Mouse (Mus musculus): Measurements from ENCODE around the gene Polm.
"Not testable (repeated sequence)": the region's sequence is repeated elsewhere in the genome, so short reads cannot be mapped to it uniquely, and the experiment has no call there.

The Polm gene

DNA sequence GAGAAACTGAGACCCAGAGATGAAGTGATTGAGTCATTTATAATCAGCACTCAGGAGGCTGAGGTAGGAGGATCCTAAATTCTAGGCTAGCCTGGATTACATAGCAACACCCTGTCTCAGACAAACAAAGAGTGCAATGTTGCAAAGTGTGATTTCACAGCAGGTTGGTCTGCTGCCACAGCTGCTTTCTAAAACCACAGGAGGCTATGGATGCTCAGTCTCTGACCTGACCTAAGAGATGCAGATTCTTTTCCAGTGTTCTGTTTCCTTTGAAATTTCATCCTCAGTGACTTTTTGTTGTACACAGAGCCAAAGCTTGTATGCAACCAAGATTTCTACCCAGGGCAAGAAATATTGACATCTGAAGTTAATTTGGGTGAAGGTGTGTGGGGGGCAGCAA lies 17.7 kb upstream of the Polm start:
- no peak for DNase-seq (ENCODE audit: low spot score)

DNA sequence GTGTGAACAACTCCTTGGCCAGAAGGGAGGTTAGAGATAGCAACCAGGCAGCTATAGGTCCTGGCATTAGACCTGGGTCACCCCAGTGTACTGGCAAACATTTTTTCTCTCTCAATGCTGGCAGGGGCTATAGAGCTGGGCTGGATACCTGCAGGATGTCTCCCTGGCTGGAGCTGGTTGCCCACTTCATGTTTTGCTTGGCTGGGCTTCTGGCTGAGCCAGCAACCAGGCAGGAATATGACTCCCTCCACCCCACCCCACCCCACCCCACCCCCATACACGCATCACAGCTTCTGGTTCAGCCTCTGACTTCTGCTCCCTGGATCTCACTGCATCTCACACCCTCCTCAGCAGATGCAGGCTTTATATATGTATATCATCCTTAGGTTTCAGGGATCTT lies 14.5 kb upstream of the Polm start:
- no peak for DNase-seq (ENCODE audit: low spot score)

DNA sequence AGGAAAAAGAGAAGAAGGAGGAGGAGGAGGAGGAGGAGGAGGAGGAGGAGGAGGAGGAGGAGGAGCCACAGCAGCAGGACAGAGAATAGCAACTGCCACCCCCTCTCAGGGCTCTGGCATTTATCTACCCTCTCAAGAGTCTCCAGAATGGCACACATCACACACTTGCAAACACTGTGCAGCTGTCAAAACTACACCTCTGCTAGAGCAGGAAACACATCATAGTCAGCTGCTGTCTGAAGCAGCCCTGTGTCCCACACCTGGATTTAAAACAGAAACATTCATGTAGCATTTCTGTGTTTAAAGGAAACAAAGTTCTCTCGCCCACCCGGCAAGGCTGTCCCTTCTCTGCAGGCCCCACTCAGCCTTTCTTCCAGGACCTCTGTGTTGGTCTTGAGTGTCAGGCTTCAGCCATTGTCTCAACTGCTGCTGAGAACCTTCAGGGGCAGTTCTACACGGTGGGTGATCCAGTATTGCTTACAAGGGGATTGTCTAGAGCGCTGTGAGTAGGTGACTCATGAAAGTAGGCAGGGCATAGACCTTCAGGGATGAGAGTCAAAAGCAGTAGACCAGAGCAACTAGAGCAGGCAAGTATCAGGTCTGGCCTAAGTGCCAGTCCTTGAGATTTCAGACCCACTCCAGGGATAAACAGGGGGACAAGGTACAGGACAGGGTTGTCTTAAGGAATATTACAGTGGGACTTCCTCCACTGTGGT lies 13.4 kb upstream of the Polm start:
- DNase-seq (ENCODE audit: low spot score) = no peak

DNA sequence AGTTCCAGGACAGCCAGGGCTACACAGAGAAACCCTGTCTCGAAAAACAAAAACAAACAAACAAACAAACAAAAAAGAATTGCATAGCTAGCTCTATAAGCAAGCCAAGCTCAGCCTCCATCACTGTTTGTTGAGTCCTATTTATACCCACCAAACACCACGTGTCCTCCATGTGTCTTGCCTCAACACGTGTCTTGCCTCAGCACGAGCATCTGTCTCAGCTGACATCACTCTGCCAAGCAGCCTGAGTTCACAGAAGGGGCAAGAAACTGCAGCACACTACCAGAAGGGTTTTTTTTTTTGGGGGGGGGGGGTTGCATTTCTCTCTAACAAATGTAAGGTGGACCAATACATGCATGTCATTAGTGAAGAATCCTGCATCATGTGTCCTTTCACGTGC lies 12.6 kb upstream of the Polm start:
- DNase-seq (ENCODE audit: low spot score) = no peak

DNA sequence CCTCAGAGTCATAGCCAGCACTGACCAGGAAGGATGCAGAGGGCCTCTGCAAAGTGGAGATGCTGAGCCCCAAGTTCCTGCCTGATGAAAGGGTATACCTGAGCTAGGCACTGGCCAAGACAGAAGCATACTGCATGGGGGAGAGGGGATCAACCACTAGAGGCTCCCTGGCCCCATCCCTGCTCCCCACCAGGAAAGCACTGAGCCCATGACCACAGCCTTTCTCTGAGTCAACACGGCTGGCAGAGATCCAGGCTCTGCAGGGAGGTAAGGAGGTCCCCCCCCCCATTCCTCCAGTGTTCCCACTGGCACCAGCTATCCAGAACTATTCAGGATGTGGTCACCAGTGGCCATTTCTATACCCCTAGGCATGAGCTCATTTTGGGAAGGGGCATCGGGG lies 11.5 kb upstream of the Polm start:
- no peak for DNase-seq (ENCODE audit: low spot score)

DNA sequence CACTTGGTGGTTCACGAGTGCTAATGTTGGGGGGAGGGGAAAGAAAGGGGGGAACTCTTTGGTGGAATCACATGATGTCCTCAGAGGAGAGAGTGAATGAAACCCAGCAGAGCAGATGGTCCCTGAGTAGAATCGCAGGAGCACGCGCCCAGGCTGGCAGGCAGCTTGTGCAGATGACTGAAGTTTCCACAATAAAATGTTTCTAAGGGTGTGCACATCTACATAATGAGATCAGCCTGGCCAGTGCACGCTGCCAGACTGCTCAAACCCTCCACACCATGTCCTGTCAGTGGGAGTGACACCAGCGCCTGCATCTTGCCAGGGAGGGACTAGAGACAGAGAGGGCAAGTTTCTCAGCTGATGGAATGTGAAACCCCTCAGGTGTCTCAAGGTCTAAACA lies 10.9 kb upstream of the Polm start:
- DNase-seq (ENCODE audit: low spot score) = no peak

DNA sequence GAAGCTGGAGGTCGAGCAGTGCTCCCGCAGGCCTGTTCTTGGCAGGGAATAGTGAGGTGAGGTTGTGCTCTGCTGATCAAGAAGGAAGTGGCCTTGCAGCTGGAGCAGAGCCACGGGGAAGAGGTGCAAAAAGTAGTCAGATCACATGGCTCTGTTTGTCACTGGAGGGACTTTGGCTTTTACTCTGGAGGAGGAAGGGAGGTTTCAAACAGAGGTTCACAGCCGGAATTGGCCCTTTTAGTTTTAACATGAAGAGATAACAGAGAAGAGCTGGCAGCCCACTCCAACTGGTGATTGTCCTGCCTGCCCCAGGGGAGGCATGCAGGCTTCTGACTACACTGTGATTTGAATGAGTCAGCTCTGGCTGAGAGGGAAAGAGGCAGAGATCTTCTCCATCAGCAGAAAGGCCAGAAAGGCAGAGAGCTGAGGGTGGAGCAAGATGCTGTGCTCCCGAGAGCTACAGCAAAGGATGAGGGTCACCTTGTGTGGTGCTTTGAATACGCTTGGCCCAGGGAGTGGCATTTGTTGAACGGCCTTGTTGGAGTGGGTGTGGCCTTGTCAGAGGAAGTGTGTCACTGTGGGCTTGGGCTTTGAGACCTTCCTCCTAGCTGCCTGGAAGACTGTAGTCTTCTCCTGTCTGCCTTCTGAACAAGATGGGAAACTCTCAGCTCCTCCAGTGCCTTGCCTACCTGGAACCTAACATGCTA lies 9.0 kb upstream of the Polm start:
- DNase-seq (ENCODE audit: low spot score) = peak; percentile 36

DNA sequence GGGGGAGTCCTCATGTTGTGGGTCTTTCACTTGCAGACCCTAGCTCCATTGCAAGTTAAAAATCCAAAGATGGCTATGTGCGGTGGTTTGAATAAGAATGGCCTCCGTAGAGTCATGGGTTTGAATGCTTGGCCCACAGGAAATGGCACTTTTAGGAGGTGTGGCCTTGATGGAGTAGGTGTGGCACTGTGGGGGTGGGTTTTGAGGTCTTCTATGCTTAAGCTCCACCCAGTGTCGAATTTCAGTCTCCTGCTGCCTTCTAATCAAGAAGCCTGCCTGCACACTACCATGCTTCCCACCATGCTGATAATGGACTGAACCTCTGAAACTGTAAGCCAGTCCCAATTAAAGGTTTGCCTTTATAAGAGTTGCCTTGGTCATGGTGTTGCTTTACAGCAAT lies 5.3 kb upstream of the Polm start:
- DNase-seq (ENCODE audit: low spot score) = no peak

DNA sequence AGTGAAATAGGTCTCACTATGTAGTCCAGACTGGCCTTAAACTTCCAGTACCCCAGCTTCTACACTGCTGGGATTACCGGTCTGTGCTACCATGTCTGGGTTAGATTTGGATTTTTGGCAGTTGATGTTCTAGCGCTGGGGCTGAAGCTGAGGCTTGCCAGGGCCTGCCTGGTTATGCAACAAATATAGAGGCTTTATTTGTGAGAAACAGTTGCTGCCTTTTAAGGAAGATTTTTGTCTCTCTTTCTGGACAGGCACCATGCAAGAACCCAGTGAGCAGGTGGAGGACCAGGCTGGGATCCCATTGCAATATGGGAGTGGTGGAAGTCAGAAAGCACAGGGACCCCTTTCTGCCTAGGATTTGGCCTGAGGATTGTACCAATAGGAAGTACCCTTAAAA lies 3.9 kb upstream of the Polm start:
- DNase-seq (ENCODE audit: low spot score) = no peak

DNA sequence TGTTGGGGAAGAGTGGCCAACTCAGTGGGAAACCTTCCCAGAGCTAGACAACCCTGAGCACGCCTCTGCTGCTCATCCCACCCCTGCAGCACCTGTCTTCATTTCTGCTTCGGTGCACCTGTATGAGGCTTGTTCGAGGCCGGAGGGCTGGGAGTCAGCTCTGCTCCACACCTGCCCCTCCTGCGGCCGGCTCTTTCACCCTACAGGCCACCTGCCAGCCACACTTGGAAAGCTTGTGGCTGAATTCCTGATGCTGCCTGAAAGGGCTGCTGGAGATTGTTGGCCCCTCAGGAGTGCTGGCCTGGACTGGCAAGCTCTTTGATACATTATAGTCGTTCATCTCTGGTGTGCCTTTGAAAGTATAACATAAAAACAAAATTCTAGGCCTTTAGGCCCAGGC lies 2.5 kb upstream of the Polm start:
- no peak for DNase-seq (ENCODE audit: low spot score)

DNA sequence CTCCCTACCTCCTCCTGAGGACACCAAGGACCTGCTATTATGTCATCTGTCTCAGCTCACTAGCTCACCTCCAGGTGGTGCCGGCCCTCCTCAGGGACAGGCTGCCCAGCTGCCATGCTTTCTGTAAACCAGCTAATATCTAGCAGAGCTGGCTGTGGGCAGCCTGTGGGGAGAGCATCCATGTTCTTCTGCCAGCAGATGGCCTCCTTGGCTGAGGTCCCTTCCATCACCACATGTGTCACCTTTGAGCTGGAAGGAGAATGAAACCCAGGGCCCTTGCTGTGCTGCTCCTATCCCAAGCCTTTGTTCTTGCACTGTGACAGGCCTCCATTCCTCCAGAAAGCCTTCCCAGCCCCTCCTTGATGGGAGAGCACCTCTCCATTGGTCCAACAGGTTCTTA lies 1.7 kb downstream of the Polm start:
- DNase-seq (ENCODE audit: low spot score) = no peak

DNA sequence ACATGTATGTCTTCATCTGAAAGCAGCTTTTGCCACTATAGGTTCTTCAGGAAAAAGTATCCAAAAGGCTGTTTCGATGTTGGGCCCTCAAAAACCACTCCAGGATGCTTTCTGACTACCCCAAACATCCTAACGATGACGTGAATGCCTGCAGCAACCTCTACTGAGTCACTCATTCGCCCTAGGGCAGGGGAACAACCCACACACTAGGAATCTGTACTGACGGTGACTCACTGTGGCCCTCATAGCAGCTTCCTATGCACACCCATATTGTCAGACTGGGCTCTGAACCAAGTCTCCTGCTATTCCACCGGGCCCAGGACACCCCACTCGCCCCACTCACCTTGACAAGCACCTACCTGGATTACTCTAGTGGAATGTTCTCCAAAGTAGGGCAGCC lies 2.8 kb downstream of the Polm start:
- DNase-seq (ENCODE audit: low spot score) = no peak

DNA sequence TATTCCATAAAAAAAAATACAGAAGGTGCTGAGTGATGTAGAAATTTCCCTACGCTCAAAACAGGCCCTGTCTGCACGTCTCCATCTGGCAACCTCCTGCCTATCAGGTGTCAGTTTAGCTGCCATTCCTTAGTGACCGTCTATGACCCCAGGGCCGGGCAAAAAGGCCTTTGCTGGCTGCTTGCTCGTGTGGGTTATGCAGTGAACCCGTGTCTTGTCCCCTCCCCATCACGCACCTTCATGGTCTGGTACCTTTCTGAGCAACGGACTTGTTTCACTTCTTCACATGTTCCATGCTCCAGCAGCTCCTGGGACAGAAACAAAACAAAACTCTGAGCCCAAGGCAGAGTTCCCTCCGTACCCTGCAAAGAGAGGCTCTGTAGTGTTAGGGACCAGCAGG lies 3.3 kb downstream of the Polm start:
- no peak for DNase-seq (ENCODE audit: low spot score)

DNA sequence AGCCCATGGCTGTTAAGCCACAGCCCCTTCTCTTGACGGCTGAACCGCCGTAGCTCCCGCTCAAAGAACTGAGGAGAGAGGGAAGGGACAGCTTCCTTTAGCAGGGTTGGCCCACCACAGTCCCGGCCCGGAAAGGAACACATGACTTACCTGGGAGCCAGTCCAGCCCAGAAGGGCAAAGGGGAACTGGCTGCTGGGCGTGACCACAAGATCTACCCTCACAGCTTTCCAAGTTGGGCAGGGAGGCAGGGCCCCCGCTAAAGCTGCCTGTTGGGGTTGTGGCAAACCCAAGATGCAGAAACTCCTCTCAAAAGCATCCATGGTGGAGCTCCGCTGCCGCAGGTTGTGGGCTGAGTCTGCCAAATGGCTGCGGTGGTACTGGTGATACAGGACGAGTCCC lies 8.5 kb downstream of the Polm start:
- DNase-seq (ENCODE audit: low spot score) = no peak

DNA sequence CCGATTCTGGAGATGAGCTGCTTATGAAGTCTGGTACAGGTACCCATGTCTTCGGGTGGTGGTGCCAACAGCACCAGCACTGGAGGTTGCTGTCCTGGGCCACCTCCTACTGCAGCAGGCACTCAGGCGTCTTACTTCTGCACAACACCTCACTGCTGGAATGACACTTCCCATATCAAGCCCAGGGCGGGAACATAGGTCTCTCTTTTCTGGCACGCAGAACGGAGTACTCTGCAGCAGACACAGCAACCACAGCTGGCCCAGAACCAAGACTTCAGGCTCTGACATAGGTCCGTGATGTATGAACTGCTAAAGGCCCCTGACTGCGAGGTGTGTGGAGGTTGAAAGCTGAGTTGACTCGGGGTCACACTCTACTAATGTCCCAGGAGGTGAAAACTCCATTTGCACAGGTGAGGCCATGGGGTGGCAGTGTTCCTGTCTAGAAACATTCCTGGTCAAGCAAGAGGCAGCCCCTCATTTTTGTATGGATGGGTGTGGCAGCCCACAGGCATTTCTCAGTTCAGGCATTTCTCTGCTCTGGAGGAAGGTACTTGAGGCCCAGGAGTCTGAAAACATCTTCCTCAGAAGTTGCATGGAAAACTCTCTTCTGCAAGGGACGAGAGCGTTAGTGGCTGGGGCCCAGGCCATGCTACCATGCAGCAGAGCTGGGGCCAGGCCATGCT lies 9.2 kb downstream of the Polm start:
- DNase-seq (ENCODE audit: low spot score) = no peak

DNA sequence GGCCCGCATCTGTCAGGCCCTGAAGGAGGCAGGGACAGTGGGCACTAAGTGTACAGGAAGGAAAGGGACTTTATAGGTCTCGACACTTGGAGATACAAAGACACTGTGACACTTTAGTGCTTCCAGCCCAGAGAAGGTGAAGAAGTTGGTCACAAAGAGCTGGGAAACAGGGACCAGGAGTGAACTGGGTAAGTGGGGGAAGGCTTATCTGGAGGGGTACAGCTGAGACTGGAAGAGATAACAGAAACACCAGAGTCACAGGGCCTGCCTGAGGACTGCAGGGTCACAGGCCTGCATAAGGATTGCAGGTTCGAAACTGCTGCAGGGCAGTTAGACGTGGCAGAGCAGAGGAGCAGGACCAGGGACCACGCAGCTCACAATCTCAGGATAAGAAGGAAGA lies 9.9 kb downstream of the Polm start:
- no peak for DNase-seq (ENCODE audit: low spot score)

DNA sequence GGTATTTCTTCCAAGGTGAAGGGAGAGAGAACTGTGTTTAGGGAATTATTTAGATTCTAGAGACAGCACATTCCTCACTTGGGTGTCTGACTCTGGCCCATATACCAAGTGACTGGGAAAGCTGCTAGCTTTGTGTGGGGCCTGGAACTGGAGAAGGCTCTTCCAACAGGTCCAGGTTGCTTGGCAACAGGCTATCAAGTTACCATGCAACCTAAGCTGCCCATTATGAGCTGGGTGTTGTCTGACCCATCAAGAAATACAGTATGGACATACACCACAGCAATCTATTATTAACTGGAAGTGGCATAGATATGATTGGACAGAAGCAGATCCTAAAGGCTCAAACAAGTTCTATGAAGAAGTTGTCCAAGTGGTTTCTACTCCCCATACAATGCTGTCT lies 12.4 kb downstream of the Polm start:
- DNase-seq (ENCODE audit: low spot score) = no peak

DNA sequence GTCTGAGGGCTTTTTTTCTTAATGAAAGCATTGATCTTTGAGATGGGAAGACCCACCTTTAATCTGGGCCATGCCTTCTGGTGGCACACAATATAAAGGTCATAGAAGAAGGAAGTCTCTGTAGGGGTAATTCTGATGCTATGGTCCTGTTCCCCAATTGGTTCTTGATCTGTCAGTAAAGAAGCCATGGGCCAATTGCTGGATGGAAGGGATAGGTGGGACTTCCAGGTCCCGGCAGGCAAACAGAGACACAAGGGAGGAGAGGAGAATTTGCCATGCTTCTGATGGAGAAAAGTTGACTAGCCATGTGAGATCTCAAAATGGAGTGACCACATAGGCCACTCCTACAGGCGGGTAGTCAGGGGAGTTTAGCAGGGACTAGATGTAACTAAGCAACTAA lies 18.6 kb downstream of the Polm start:
- no peak for DNase-seq (ENCODE audit: low spot score)

DNA sequence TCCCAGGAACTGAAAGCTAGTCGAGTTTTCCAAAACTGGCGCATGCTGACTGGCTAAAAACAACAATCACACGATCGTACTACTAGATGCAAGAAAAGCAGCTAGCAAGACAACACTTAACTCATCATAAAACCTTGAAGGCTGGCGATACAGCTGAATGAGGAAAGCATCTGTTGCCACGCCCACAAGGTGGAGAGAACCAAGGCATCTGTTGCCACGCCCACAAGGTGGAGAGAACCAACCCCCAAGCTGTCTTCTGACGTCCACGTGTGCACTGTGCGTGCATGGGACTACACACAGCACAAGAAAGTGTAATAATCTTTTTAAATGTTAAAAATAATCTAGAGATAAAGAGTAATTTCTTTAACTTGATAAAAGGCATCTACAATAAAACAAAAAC lies 24.4 kb downstream of the Polm start:
- no peak for DNase-seq (ENCODE audit: low spot score)

DNA sequence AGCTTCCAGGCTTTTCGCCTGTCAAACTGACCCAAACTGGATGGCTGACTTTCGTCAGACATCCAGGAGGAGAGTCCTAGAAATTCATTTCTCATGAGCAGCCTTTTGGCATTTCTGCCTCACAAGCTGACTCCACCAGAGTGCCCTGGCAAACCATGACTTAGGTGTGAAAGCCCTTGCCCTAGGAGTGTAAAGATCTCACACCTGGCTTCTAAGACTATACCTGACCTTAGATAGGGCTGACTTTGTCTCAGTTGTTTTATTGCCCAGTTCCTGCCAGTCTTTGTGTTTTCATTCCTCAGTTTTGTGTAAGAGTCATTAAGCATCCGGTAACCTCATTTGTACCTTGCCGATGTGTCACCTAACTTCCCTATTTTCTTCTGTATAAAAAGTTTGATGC lies 28.3 kb downstream of the Polm start:
- not testable (repeated sequence) for DNase-seq (ENCODE audit: low spot score)

DNA sequence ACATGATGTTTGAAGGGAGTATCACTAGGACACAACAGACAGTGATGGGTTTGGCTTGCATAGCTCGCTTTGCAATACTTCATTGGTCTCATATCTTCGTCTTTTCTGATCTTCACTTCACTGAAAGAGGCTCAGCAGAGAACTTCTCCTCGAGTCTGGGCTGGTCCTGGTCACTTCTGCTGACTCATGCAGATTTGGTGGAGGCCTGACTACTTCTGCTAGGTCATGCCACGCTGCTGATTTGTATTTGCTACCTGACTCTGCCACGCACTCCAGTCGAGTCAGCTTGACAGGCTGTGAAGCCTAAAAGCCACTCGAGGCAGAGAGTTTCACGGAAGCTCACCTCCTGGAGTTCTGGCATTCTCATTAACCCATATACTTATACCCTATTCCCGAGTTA lies 29.9 kb downstream of the Polm start:
- no peak for DNase-seq (ENCODE audit: low spot score)

DNA sequence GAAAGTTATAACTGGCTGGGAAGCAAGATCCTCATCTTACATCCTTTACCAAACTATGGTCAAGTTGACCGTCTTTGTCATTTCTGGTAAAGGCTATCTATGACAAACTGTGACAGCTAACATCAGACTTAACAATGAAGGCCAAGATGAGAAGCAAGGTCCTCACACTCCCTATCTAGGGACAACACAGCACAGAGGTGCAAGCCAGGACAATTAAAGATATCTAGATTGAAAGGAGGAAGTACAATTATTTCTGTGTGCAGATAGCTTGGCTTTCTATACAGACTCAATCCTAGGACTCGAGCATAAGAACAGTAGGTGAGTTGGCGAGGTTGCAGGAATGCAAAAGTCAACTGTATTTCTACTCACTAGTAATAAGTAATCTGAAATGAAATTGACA lies 32.1 kb downstream of the Polm start:
- DNase-seq (ENCODE audit: low spot score) = no peak

DNA sequence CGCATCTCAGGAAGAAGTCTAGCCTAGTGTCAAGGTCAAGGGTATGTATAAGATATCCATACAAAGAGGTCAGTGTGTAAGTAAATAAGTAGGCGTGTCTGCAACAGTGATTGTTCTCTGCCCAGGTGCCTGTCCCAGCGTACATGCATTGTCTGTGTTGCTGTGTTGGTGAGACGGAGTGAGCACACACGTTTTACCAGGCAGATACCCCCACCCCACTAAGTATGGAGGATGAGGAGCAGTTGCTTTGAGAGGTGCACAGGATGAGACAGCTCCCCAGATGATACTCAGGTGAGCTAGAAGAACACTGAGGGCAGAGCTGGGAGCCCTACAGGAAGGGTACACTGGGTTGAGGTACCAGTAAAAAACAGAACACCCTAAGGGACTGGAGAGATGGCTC lies 33.6 kb downstream of the Polm start:
- no peak for DNase-seq (ENCODE audit: low spot score)

DNA sequence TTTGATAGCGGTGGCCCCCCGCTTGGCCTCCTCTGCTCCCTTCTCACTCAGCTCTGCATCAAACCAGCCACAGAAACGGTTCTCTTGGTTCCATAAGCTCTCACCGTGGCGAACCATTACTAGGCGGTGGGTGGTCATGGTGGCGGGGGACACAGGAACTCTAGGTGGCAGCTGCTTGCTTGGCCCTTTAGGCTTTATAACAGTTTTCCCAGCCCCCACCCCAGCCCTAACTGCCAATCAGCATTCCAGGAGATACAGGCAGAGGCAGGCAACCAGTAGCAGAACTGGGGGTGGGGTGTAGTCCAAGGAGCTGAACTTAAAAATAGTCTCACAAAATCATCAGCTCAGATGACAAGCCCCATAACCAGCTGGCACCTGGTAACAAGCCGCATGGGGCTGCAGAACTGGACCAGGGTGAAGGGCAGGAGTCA lies 34.2 kb downstream of the Polm start, which contains the start of gene Pgam2:
Gene Pgam2, minus strand, starts transcription at position 183 of the 431 bp plus-strand sequence.
- peak; percentile 27 for DNase-seq (ENCODE audit: low spot score)

Measured in yolk sac, embryonic 10.5 days (tissue).